Mouse (Mus musculus) layer of hippocampus, postnatal 36 days (tissue): ENCODE results near the gene Ppp1r15a. TPM values are rescaled to one million over a fixed set of nuclear protein-coding genes. Genes with fewer than 3 reads are reported as not detected.
"Not testable (repeated sequence)": the region's sequence is repeated elsewhere in the genome, so short reads cannot be mapped to it uniquely, and the experiment has no call there.

Source experiments
- DNase-seq, 2 experiments: peaks; one replicate each; pipeline ENCODE4 v3.0.0; 2022
- total RNA-seq, 2 experiments: library from RNA; stranded (reverse); gene quantifications; 2 replicates each; pipeline ENCODE4 v1.2.3; 2021

The Ppp1r15a gene
- total RNA-seq, 2 experiments from 2014 or later = 17.4 to 20.0 TPM

DNA sequence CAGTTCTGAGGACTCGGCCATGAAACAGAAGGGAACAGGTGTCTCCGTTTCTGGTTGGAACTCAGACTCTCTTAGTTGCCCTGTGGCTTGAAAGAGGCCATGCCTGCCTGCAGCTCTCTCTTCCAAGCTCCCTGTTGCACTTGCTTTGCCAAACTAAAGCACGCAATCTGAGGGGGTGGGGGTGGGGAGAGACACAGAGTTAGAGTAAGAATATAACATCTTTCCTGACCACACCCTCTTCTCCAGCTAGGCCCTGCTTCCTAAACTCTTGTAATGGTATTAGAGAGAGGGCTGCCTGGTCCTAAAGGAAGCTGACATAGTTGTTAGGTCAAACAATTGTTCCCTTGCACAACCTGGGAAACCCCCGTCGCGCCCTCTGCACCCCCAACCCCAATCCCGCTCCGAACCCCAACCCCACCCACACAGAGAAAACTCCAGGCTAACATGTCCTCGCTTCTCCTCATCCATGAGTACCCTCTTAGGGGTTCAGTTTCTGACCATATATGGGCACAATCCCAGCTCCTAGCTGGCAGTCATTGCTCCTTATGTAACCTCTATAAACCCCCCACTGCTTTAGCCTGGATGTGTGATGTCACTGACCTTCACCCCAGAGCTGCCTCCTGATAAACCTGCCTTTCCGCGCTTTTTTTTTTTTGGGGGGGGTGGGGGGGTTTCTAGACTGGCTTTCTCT, 24.9 kb upstream of the Ppp1r15a start:
- DNase-seq = no peak

- no peak for DNase-seq
Observed at GRCm38 (mm10) chr7:45549641-45550436, 23.8 kb upstream of the Ppp1r15a start.

DNA sequence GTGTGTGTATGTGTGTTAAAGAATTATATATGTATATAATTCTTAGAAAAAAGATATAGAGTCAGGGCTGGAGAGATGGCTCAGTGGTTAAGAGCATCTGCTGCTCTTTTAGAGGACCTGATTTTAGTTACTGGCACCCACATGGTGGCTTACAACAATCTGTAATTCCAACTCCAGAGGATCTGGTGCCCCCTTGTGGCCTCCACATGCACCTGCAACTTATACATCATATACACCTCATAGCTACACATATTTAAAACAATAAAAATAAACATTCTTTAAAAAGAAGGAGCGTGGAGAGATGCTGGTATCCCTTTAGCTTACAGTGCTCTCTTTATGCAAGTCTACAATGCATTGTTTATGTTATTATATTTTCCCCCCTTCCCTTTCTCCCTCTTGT, 18.5 kb upstream of the Ppp1r15a start:
- DNase-seq = no peak

DNA sequence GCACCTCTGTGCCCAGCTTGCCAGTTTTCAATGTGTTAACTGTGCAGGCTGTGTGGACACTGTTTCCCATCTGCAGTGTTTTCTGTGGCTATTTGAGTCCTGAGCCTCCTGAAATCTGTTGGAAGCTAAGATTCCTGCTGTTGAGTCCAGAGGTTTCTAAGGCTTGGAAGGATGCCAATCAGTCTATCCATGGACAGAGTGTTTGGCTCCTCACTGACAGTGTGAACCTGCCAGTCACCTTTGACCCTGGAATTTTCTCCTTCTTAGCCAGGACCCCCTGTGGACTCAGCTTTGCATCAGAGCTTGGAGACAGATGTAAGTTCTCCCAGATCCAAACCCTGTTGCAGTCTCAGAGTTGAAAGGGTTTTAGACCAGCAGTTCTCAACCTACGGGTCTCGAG, 14.1 kb upstream of the Ppp1r15a start:
- no peak for DNase-seq

- no peak for DNase-seq
Observed at GRCm38 (mm10) chr7:45539095-45539494, 13.0 kb upstream of the Ppp1r15a start.

- DNase-seq = peak; percentile 47
Observed at GRCm38 (mm10) chr7:45538163-45539041, 12.3 kb upstream of the Ppp1r15a start.

DNA sequence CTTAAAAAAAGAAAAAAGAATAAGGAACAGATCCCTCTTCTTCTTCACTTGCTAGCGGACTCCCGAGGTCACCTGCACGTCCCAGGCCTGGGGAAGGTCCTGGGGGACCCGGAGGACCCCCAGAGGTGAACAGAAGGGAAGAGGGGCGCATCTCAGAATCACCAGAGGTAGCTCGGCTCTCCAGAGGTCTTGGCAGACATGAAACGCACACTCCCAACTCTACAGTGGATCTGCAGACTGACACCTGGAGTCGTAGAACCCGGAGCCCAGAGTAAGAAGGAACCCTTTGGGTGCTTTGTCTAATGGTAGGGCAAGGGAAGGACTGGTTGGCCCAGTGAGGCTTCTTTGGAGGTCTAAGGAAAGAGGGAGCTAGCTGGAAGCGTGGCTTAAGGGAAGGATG, 11.5 kb upstream of the Ppp1r15a start:
- no peak for DNase-seq

DNA sequence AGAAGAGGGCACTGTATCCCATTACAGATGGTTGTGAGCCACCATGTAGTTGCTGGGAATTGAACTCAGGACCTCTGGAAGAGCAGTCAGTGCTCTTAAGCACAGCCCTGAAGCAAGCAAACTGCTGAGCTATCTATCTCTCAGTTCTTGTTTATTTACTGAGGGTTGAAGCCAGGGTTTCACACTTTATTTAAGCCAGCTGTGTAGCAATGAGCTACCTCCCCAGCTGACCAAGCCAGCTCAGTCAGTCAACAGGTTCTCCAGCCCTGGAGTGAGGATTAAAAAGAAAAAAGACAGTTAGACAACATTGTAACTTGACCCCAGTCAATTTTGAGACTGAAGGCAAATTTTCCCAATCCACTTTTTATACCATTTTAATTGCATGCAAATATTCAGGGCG, 9.6 kb upstream of the Ppp1r15a start:
- no peak for DNase-seq

DNA sequence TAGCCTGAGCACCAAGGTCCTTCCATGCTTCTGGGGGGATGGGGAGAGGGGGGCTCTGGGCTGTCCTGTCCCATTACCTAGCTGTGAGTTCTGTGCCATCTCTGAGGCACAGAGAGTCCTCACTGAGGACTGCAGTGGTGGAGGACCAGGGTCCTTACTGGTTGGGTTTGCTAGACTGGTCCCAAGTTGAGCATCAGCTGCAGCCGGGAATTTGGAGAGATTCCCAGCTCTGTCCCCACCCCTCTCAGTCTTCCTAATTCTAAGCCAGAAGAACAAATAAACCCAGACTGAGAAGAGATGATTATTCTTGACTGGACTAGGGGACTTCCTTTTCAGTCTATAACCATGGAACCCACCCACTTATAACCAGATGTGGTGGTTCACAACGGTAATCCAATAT, 4.6 kb upstream of the Ppp1r15a start:
- no peak for DNase-seq

GRCm38 (mm10) chr7:45529461-45529860, 3.4 kb upstream of the Ppp1r15a start:
- DNase-seq = no peak

GRCm38 (mm10) chr7:45527169-45527568, 1.1 kb upstream of the Ppp1r15a start:
- not testable (repeated sequence) for DNase-seq

- no peak for DNase-seq
Observed at GRCm38 (mm10) chr7:45526474-45527120, 529 bp upstream of the Ppp1r15a start.

GRCm38 (mm10) chr7:45524841-45525621, 1.0 kb downstream of the Ppp1r15a start:
- DNase-seq = no peak

- DNase-seq = no peak
Observed at GRCm38 (mm10) chr7:45523678-45524170, 2.3 kb downstream of the Ppp1r15a start.

GRCm38 (mm10) chr7:45522957-45523676, 3.0 kb downstream of the Ppp1r15a start:
- no peak for DNase-seq

- no peak for DNase-seq
Observed at GRCm38 (mm10) chr7:45522194-45522752, 3.8 kb downstream of the Ppp1r15a start.

DNA sequence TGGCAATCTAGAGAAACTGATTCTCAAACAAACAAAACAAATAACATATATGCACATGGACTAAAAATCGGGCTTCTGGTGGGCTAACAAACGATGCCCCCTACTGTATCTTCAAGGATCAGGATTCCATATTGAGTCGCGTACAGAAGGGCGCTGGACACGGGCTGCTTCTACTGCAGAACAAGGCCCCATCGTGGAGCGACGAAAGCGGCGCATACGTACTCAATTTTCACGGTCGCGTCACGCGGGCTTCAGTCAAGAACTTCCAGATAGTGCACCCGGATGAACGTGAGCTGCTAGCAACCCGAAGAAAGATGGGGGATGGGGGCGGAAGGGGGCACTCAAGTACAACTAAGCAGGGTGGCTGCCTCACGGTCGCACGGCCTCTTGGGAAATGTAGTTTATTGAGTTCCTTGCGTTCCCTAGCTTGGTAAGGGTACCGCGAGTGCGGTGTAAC, 4.3 kb downstream of the Ppp1r15a start:
- DNase-seq = peak; percentile 86 to 87

DNA sequence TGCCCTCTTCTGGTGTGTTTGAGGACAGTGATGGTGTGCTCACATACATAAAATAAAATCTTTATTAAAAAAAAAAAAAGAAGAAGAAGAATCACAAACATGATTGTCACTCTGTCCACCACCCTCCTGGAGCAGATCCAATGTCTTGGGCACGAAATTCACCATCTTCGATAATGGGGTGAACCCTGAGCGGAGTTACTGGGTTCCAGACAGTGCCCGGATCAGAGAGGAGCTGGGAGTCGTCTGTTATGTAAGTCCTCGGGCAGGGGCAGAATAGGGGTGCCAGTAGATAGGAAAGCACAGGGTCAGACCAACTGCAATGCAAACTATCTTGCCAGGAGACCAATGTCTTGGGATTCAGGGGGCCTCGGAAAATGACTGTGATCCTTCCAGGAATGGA, 5.5 kb downstream of the Ppp1r15a start:
- DNase-seq = no peak

- no peak for DNase-seq
Observed at GRCm38 (mm10) chr7:45519345-45520120, 6.5 kb downstream of the Ppp1r15a start.
